Mouse (Mus musculus) midbrain, embryonic 10.5 days (tissue): Measurements from ENCODE around the gene Trmt112. TPM values are rescaled to one million over a fixed set of nuclear protein-coding genes. Genes with fewer than 3 reads are reported as not detected.

Experiments used
- DNase-seq: peaks from one replicate; pipeline ENCODE4 v3.0.0-alpha.2; 2017; ENCODE audit warnings: low spot score
- H3K27ac ChIP-seq: fragments of 300-500 bp; sonication (generic); replicated peaks from 2 replicates; pipeline ENCODE4 v1.5.1; 2016; ENCODE audit warnings: mild to moderate bottlenecking
- H3K27me3 ChIP-seq: fragments of 300-500 bp; sonication (generic); 2 replicates; pipeline ENCODE4 v1.6.1; 2016; ENCODE audit warnings: low read depth, mild to moderate bottlenecking; ENCODE audit not compliant: poor library complexity, severe bottlenecking
- H3K36me3 ChIP-seq: fragments of 300-500 bp; sonication (generic); 2 replicates; pipeline ENCODE4 v1.6.1; 2016; ENCODE audit warnings: mild to moderate bottlenecking, moderate library complexity
- H3K4me1 ChIP-seq: fragments of 300-500 bp; sonication (generic); 2 replicates; pipeline ENCODE4 v1.6.1; 2016
- H3K4me3 ChIP-seq: fragments of 300-500 bp; sonication (generic); 2 replicates; pipeline ENCODE4 v1.5.1; 2016; ENCODE audit warnings: mild to moderate bottlenecking, moderate library complexity
- H3K9me3 ChIP-seq: fragments of 300-500 bp; sonication (generic); replicated peaks from 2 replicates; pipeline ENCODE4 v1.6.1; 2016; ENCODE audit warnings: mild to moderate bottlenecking
- WGBS: fragments of 180-500 bp; shearing (Covaris S2); methylation state at CpG from one replicate; pipeline ENCODE4 v1.1.7; 2016; 5-methylcytosine and 5-hydroxymethylcytosine counted together
- polyA plus RNA-seq: library from polyadenylated mRNA; unstranded; fragments of >200 nt; fragmentation: Nextera tagmentation; extraction: Ambion mirVana; gene quantifications from 2 replicates; pipeline ENCODE4 v1.2.1, GENCODE M21; 2016

The Trmt112 gene
- polyA plus RNA-seq, 1 experiment from 2014 or later: 156 TPM

GRCm38 (mm10) chr19:6911101-6912074, 1.9 kb downstream of the Trmt112 start:
- Histone ChIP-seq H3K9me3 (no peaks in the 10 kb centered on the region), H3K4me1 (peaks cover 34% of the 10 kb centered on the region), H3K4me3 (peak overlapping the region; percentile 82), H3K36me3 (peaks cover 45% of the 10 kb centered on the region), H3K27me3 (no peaks in the 10 kb centered on the region), H3K27ac (no peak overlapping the region)
- DNase-seq: no peak
- WGBS: 78% methylated on average over 19 of the region's 19 CpGs

- no peaks in the 10 kb centered on the region for H3K9me3 ChIP-seq
- DNase-seq: no peak
- H3K36me3 ChIP-seq: peaks cover 35% of the 10 kb centered on the region
- 93% methylated on average over 15 of the region's 15 CpGs for WGBS
- no peaks in the 10 kb centered on the region for H3K27me3 ChIP-seq
- H3K4me3 ChIP-seq: peak overlapping the region; percentile 2; the same call in 1 of the 2 replicates
- H3K27ac ChIP-seq: no peak overlapping the region
- H3K4me1 ChIP-seq: peaks cover 34% of the 10 kb centered on the region
These were observed 2.9 kb downstream of the Trmt112 start for GRCm38 (mm10) chr19:6912205-6912970.

GRCm38 (mm10) chr19:6913036-6913435, 3.5 kb downstream of the Trmt112 start:
- H3K27ac ChIP-seq: no peak overlapping the region
- H3K36me3 ChIP-seq: peaks cover 34% of the 10 kb centered on the region
- H3K27me3 ChIP-seq: no peaks in the 10 kb centered on the region
- WGBS: 92% methylated on average over 6 of the region's 6 CpGs
- H3K4me3 ChIP-seq: no peak overlapping the region
- no peaks in the 10 kb centered on the region for H3K9me3 ChIP-seq
- no peak for DNase-seq
- H3K4me1 ChIP-seq: peaks cover 28% of the 10 kb centered on the region

- no peaks in the 10 kb centered on the region for H3K9me3 ChIP-seq
- 85% methylated on average over 11 of the region's 11 CpGs for WGBS
- no peak overlapping the region for H3K27ac ChIP-seq
- peaks cover 34% of the 10 kb centered on the region for H3K36me3 ChIP-seq
- no peaks in the 10 kb centered on the region for H3K27me3 ChIP-seq
- DNase-seq: no peak
- peaks cover 19% of the 10 kb centered on the region for H3K4me1 ChIP-seq
- no peak overlapping the region for H3K4me3 ChIP-seq
These were observed 4.5 kb downstream of the Trmt112 start for GRCm38 (mm10) chr19:6913991-6914390.

GRCm38 (mm10) chr19:6914540-6914939, 5.0 kb downstream of the Trmt112 start:
- 93% methylated on average over 9 of the region's 9 CpGs for WGBS
- no peak for DNase-seq
- Histone ChIP-seq H3K27ac (no peak overlapping the region), H3K4me1 (peaks cover 15% of the 10 kb centered on the region), H3K9me3 (no peaks in the 10 kb centered on the region), H3K4me3 (no peak overlapping the region), H3K36me3 (peaks cover 34% of the 10 kb centered on the region), H3K27me3 (no peaks in the 10 kb centered on the region)

GRCm38 (mm10) chr19:6915276-6915675, 5.8 kb downstream of the Trmt112 start:
- Histone ChIP-seq H3K4me1 (peaks cover 22% of the 10 kb centered on the region), H3K4me3 (no peak overlapping the region), H3K36me3 (peaks cover 34% of the 10 kb centered on the region), H3K9me3 (no peaks in the 10 kb centered on the region), H3K27ac (no peak overlapping the region), H3K27me3 (no peaks in the 10 kb centered on the region)
- DNase-seq: no peak
- WGBS: 84% methylated on average over 4 of the region's 4 CpGs

GRCm38 (mm10) chr19:6916496-6916895, 7.0 kb downstream of the Trmt112 start:
- DNase-seq: no peak
- H3K27me3 ChIP-seq: no peaks in the 10 kb centered on the region
- no peak overlapping the region for H3K27ac ChIP-seq
- H3K4me3 ChIP-seq: no peak overlapping the region
- H3K36me3 ChIP-seq: peaks cover 28% of the 10 kb centered on the region
- peaks cover 23% of the 10 kb centered on the region for H3K4me1 ChIP-seq
- H3K9me3 ChIP-seq: no peaks in the 10 kb centered on the region
- WGBS: 82% methylated on average over 4 of the region's 4 CpGs

- no peak overlapping the region for H3K27ac ChIP-seq
- DNase-seq: no peak
- H3K4me3 ChIP-seq: no peak overlapping the region
- peaks cover 13% of the 10 kb centered on the region for H3K27me3 ChIP-seq
- peaks cover 10% of the 10 kb centered on the region for H3K36me3 ChIP-seq
- WGBS: 93% methylated on average over 4 of the region's 4 CpGs
- H3K4me1 ChIP-seq: peaks cover 30% of the 10 kb centered on the region
- H3K9me3 ChIP-seq: no peaks in the 10 kb centered on the region
These were observed 8.8 kb downstream of the Trmt112 start for GRCm38 (mm10) chr19:6918321-6918720.

GRCm38 (mm10) chr19:6919431-6919830, 9.9 kb downstream of the Trmt112 start:
- H3K4me3 ChIP-seq: no peak overlapping the region
- peaks cover 24% of the 10 kb centered on the region for H3K27me3 ChIP-seq
- H3K36me3 ChIP-seq: no peaks in the 10 kb centered on the region
- no peak for DNase-seq
- H3K9me3 ChIP-seq: no peaks in the 10 kb centered on the region
- no peak overlapping the region for H3K27ac ChIP-seq
- peaks cover 30% of the 10 kb centered on the region for H3K4me1 ChIP-seq

- 48% methylated on average over 8 of the region's 8 CpGs for WGBS
- Histone ChIP-seq H3K4me1 (peaks cover 37% of the 10 kb centered on the region), H3K27me3 (peaks cover 31% of the 10 kb centered on the region), H3K36me3 (no peaks in the 10 kb centered on the region), H3K27ac (peak overlapping the region; percentile 95), H3K9me3 (no peaks in the 10 kb centered on the region), H3K4me3 (peak overlapping the region; percentile 76)
- peak; percentile 53 for DNase-seq
These were observed 10.6 kb downstream of the Trmt112 start for GRCm38 (mm10) chr19:6919876-6920740.

- Histone ChIP-seq H3K4me1 (peaks cover 46% of the 10 kb centered on the region), H3K4me3 (peak overlapping the region; percentile 76), H3K27ac (peak overlapping the region; percentile 95), H3K27me3 (peaks cover 40% of the 10 kb centered on the region), H3K9me3 (no peaks in the 10 kb centered on the region; the same call in 1 of the 2 replicates), H3K36me3 (no peaks in the 10 kb centered on the region)
- no peak for DNase-seq
- 2% methylated on average over 41 of the region's 48 CpGs for WGBS
These were observed 11.5 kb downstream of the Trmt112 start for GRCm38 (mm10) chr19:6920741-6921636.
